Mouse (Mus musculus): ENCODE measurements at regions not wholly inside any gene's neighbourhood (a gene's known extent, or its start where the extent isn't known, plus 50 kb on each side); places are given as distances from the start of the nearest gene placed in this dataset.

DNA sequence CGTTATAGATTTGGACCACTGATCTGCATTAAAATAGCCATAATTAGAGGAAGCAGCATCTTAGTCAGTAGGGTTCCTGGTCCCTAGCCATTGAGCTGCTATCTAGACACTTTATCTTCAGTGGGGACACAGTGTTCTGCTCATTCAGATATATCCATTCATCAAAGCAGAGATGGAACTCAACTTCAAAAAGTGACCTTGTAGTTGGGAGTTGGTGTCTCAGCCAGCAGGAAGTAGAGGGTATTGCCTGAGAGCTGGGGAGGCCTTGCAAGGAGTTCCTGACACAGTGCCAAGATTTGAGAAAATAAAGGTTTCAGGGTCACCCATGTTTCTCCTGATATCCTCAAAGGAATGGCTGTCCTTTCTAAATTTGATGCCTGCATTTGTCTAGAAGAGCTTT, 304.7 kb upstream of the Shh start:
- no peak for TF ChIP-seq CTCF (IDR thresholded peaks at IDR 0.05; ENCODE audit: extremely low read depth, insufficient read depth, low read length)
- no peak for TF ChIP-seq POLR2A (IDR thresholded peaks at IDR 0.05; ENCODE audit: extremely low read depth, insufficient read depth, low read length)
